Mouse (Mus musculus) midbrain, embryonic 12.5 days (tissue): ENCODE results near the gene Slit2. TPM values are rescaled to one million over a fixed set of nuclear protein-coding genes. Genes with fewer than 3 reads are reported as not detected.
A peak's percentile ranks its signal among the peaks of the same experiment; 100 is the strongest.

Experiments used
- ATAC-seq: fragments of 200-750 bp; cut with Nextera tagmentation; 2 replicates; pipeline ENCODE4 v1.8.0; 2017; ENCODE audit warnings: low read depth, moderate TSS enrichment, moderate library complexity; ENCODE audit not compliant: low FRiP score
- H3K27ac ChIP-seq: fragments of 300-500 bp; sonication (generic); replicated peaks from 2 replicates; pipeline ENCODE4 v1.5.1; 2016; ENCODE audit warnings: mild to moderate bottlenecking
- H3K27me3 ChIP-seq: fragments of 300-500 bp; sonication (generic); 2 replicates; pipeline ENCODE4 v1.6.1; 2016; ENCODE audit warnings: mild to moderate bottlenecking
- H3K36me3 ChIP-seq: fragments of 300-500 bp; sonication (generic); 2 replicates; pipeline ENCODE4 v1.6.1; 2016
- H3K4me1 ChIP-seq: fragments of 300-500 bp; sonication (generic); 2 replicates; pipeline ENCODE4 v1.6.1; 2016
- H3K4me2 ChIP-seq: fragments of 300-500 bp; sonication (generic); replicated peaks from 2 replicates; pipeline ENCODE4 v1.6.1; 2016; ENCODE audit warnings: mild to moderate bottlenecking, moderate library complexity
- H3K4me3 ChIP-seq: fragments of 300-500 bp; sonication (generic); 2 replicates; pipeline ENCODE4 v1.5.1; 2016; ENCODE audit warnings: mild to moderate bottlenecking
- H3K9ac ChIP-seq: fragments of 300-500 bp; sonication (generic); replicated peaks from 2 replicates; pipeline ENCODE4 v1.6.1; 2016; ENCODE audit warnings: mild to moderate bottlenecking, moderate library complexity
- H3K9me3 ChIP-seq: fragments of 300-500 bp; sonication (generic); 2 replicates; pipeline ENCODE4 v1.6.1; 2016; ENCODE audit warnings: mild to moderate bottlenecking
- WGBS: fragments of 180-500 bp; shearing (Covaris S2); methylation state at CpG from one replicate; pipeline ENCODE4 v1.1.7; 2016; 5-methylcytosine and 5-hydroxymethylcytosine counted together
- polyA plus RNA-seq: library from polyadenylated mRNA; unstranded; fragments of >200 nt; fragmentation: Nextera tagmentation; extraction: Ambion mirVana; gene quantifications from 2 replicates; pipeline ENCODE4 v1.2.1, GENCODE M21; 2016

The Slit2 gene
- 48.3 and 56.9 TPM in 2 replicates for polyA plus RNA-seq

DNA sequence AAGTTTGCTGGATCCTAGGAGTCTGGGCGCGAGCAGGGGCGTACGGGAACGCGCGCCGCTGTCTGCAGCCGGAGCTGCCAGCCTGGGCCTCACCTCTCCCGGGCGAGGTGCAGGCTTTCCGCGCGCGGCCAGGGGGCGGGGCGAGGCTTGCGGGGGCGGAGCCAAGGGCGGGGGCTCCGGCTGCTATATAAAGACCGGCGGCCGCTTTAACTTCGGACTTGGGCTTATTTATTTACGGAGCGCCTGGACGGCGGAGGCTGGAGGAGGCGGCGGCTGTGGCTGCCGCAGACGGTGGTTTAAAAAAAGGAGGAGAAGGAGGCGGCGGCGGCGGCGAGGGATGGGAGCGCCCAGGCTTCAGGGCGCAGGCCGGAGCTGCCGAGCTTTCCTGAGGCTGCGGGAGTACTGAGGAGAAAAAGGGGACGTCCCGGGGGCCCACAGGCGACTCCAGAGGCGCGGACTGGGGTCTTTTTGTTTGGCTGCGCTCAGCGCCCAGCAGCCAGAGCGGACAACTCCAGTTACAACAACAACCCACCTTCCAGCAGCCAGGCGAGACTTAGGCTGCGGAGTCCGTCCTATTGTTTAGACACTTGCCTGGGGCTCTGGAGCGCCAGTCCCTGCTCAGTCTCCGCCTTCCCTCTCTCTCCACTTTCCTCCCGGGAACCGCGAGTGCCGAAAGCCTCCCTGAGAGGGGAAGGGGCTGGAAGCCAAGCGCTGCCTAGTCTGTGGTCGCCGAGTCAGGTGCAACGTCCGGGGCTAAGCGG, at the start of gene Slit2:
Slit2 (plus strand) TSS at position 198 of the 761 bp plus-strand sequence.
- Histone ChIP-seq H3K4me3 (peak within 1 kb of the TSS; percentile 73), H3K27ac (peak within 1 kb of the TSS; percentile 86), H3K9me3 (no peaks in the 10 kb centered on the region), H3K36me3 (no peaks in the 10 kb centered on the region), H3K4me1 (peaks cover 35% of the 10 kb centered on the region), H3K27me3 (peaks cover 23% of the 10 kb centered on the region), H3K9ac (peak within 1 kb of the TSS; percentile 78), H3K4me2 (peak within 1 kb of the TSS; percentile 97)
- ATAC-seq = peak; percentile 86
- 1% methylated on average over 65 of the region's 66 CpGs for WGBS

DNA sequence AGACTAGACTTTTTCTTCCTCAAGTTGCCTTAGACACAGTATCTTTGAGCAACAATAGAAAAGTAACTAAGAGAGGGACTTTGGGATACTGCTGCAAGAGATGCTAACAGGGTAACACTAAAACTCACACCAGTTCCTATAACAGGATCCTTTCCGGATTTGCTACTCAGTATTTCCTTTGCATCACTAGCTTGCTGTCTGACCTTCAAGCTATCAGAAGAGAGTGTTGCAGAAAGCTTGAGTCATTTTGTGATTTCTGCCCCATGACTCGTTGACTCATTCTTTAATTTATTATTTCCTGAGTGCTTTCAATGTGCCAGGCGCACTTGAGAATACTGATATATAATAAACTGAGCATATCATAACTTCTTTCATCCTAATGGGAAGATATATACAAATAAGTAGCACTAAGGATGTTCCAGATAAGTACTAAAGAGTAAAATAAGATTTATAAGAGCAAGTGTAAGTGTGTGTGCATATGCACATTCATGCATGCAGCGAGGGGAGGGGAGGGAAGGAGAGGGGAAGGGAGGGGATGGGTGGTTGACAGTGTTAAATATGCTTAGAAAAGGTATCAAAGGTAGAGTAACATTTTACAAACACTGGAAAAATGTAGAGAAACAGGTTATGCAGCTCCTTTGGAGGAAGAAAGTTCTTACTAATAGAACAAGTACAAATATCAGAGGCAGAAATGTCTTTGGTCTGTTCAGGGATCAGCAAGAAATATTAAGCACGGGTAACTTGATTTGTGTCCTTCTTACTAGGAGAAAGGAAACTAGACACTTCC, 44.2 kb upstream of the Slit2 start:
- no peak for ATAC-seq
- Histone ChIP-seq H3K27ac (no peak overlapping the region), H3K4me1 (no peaks in the 10 kb centered on the region), H3K36me3 (no peaks in the 10 kb centered on the region), H3K9me3 (no peaks in the 10 kb centered on the region), H3K9ac (no peak overlapping the region), H3K4me3 (no peak overlapping the region), H3K4me2 (no peak overlapping the region), H3K27me3 (no peaks in the 10 kb centered on the region)
- WGBS = 82% methylated on average over 5 of the region's 5 CpGs

DNA sequence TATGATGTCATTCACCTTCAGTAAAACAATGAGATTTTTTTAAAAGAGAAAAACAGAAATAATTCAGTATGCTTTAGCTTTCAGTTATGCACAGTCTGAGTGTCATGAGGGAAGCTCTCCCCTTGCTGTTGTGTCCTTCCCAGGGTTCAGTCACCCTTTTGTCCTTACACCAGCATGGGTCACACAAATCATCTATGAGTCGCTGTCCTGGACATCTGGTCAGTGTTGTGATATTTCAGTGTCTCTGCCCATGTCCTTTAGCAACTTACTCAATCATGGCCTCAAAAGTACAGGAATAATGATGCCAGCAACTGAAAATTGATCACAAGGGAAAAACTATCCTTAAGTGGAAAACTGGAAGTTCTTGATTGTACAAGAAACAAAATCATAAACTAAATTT, 26.5 kb upstream of the Slit2 start:
- Histone ChIP-seq H3K4me1 (no peaks in the 10 kb centered on the region), H3K27ac (no peak overlapping the region), H3K9me3 (no peaks in the 10 kb centered on the region), H3K4me3 (no peak overlapping the region), H3K27me3 (no peaks in the 10 kb centered on the region), H3K9ac (no peak overlapping the region), H3K36me3 (no peaks in the 10 kb centered on the region), H3K4me2 (no peak overlapping the region)
- 87% methylated on average over 1 of the region's 1 CpGs for WGBS
- no peak for ATAC-seq

DNA sequence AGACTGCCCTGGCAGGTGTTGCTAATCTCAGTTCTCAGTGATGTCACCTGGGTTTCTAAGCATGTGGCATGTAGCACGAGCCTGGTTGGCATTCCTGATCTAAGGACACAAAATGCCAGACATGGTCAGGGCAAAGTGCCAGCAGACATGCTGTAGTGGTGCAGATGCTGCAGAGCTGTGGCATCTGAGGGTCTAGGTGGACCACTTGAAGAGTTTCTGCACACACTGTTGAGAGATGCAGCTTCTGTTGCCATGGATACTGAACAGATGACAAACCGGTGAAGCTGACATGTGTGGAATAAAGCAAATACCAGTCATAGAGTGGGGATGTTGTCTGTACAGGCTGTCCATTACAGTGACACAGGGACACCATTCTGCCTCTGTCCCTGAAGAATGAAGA, 7.1 kb upstream of the Slit2 start:
- no peak overlapping the region for H3K4me3 ChIP-seq
- no peak overlapping the region for H3K27ac ChIP-seq
- no peaks in the 10 kb centered on the region for H3K4me1 ChIP-seq
- no peak; the same call in 1 of the 2 replicates for ATAC-seq
- H3K9ac ChIP-seq = no peak overlapping the region
- H3K36me3 ChIP-seq = no peaks in the 10 kb centered on the region
- 0 out of 2 replicates have a peak, but pooled peaks cover 6% of the 10 kb centered on the region for H3K9me3 ChIP-seq
- no peak overlapping the region for H3K4me2 ChIP-seq
- WGBS = 60% methylated on average over 2 of the region's 2 CpGs
- no peaks in the 10 kb centered on the region for H3K27me3 ChIP-seq

DNA sequence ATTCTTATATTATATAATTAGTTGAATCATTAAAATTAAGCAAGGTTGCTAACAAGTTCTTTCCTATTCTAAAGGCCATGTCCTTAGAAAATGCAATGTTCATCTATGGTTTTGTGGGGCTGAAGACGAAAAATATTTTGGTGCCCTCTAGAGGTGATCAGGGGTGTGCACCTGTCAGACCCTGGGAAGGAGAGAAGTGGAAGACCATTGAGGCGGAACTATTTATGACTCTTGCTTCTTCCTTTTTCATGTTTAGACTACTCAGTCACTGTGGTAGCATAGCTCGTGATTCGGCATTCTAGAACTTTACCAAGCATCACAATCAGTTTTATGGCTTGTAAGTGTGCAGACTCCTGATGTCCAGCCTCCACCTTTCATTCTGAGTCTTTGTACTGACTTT, 3.6 kb upstream of the Slit2 start:
- Histone ChIP-seq H3K4me1 (peaks cover 10% of the 10 kb centered on the region), H3K9ac (no peak overlapping the region), H3K27ac (no peak overlapping the region), H3K9me3 (no peaks in the 10 kb centered on the region), H3K27me3 (peaks cover 6% of the 10 kb centered on the region), H3K36me3 (no peaks in the 10 kb centered on the region), H3K4me2 (no peak overlapping the region), H3K4me3 (no peak overlapping the region)
- ATAC-seq = no peak
- WGBS = 38% methylated on average over 4 of the region's 4 CpGs

DNA sequence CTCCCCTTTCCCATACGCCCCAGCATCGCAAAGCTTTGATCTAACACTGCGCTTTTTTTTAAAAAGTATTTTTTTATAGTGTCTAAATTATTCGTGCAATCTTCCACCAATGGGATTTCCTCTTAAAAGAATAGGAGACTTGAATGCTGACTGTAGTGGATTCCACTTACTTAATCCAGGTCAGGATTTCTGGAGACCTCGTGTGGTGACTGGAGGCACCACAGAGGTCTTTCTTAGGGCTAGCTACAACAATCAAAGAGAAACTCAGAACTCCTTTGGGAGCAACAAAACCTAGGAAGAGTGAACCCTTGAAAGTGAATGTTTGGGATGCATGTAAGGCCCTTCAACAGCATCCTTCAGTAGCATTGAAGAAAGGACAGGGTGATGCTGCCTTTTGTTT, 2.5 kb upstream of the Slit2 start:
- Histone ChIP-seq H3K9me3 (no peaks in the 10 kb centered on the region), H3K27me3 (peaks cover 17% of the 10 kb centered on the region), H3K27ac (no peak overlapping the region), H3K4me1 (peaks cover 21% of the 10 kb centered on the region), H3K9ac (no peak overlapping the region), H3K4me3 (no peak overlapping the region), H3K4me2 (no peak overlapping the region), H3K36me3 (no peaks in the 10 kb centered on the region)
- ATAC-seq = no peak
- WGBS = 24% methylated on average over 5 of the region's 5 CpGs

DNA sequence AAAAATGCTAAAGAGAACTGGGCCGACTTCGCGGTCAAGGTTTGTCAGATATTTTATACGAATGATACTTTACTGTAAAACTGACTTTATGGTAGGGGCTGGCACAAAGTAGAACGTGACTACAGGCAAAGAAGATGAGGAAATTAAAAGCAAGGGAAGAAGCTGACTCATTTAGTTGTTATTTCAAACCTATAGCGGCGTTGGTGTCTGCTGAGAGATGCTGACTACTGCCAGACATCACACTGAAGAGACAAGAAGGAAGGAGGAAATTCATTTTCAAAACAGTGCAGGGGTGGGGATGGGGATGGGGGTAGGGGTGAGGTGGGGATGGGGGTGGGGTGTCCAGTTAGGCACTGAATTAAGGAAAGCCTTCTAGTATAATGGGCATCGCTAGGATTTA, 987 bp upstream of the Slit2 start:
- H3K36me3 ChIP-seq = no peaks in the 10 kb centered on the region
- H3K27me3 ChIP-seq = peaks cover 23% of the 10 kb centered on the region
- ATAC-seq = no peak
- no peak overlapping the region for H3K27ac ChIP-seq
- peaks cover 33% of the 10 kb centered on the region for H3K4me1 ChIP-seq
- H3K9me3 ChIP-seq = no peaks in the 10 kb centered on the region
- H3K4me3 ChIP-seq = peak overlapping the region; percentile 73; the same call in 1 of the 2 replicates
- WGBS = 57% methylated on average over 8 of the region's 8 CpGs
- H3K4me2 ChIP-seq = peak overlapping the region; percentile 97
- H3K9ac ChIP-seq = no peak overlapping the region; the same call in 1 of the 2 replicates

DNA sequence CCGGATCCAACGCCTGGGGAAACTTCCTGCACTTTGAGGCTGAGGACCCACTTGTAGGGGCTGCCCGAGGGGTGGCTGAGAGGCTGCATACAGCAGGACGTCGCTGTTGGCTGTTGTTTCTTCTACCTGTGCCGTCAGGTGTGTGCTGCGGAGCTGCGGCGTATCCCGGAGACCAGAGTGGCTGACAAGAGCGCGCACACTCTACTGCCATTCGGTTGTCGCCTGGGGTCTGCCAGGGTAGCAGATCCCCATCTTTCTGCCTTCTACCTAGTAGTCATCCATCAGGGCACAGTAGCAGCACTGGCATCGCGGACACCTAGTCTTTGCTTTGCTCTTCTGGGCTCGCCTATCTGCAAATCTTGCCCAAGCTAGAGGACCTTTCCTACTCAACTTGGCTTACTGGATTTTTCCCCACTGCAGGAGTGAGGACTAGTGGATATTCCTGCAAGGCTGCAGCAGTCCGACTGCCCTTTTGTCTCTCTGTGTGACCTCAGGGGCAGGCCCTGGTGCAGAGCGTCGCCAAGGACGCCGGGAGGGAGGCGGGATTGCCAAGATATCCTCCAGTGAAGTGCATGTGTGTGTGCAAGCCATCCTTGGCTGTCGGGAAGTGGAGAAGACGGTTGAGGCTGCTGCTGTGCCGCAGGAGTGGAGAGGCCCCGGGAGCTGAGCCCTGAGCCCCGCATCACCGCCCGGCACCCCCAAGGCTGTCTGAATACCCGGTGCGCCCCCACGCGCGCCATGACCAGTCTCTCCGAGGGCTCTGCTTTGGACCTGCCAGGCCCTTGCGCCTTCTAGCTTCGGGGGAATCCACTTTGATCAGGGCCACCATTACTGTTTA, 1.0 kb downstream of the Slit2 start:
- Histone ChIP-seq H3K4me2 (peak overlapping the region; percentile 97), H3K9me3 (no peaks in the 10 kb centered on the region), H3K27me3 (peaks cover 28% of the 10 kb centered on the region), H3K9ac (peak overlapping the region; percentile 78), H3K36me3 (no peaks in the 10 kb centered on the region), H3K27ac (peak overlapping the region; percentile 86), H3K4me1 (peaks cover 40% of the 10 kb centered on the region), H3K4me3 (peak overlapping the region; percentile 73)
- 1% methylated on average over 38 of the region's 38 CpGs for WGBS
- ATAC-seq = peak; percentile 2

DNA sequence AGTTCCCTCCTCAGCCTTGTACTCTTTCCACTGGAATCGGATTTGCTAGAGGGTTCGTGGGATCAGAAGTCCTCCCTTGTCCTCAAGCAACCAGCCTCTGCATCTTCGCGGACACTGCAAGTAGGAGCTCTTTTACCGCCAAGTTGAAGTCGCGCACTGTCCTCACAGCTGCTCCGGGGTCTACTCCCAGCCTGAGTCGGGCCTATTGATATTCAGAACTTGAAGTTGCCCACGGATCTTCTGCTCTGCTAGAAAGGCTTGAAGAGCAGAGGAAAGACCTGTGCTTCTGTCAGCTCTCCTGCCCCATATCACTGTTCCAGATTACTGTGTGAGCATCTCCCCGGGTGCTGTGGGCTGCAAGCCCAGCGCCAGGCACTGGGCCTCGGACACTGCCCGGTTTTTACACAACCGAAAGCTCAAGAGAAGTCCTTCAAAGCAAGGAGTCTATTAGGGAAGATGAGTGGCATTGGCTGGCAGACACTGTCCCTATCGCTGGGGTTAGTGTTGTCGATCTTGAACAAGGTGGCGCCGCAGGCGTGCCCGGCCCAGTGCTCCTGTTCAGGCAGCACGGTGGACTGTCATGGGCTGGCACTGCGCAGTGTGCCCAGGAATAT, 1.8 kb downstream of the Slit2 start:
- under 1% methylated on average over 23 of the region's 23 CpGs for WGBS
- peaks cover 43% of the 10 kb centered on the region for H3K4me1 ChIP-seq
- peak overlapping the region; percentile 97 for H3K4me2 ChIP-seq
- H3K9ac ChIP-seq = peak overlapping the region; percentile 78
- peak; percentile 12; the same call in 1 of the 2 replicates for ATAC-seq
- H3K36me3 ChIP-seq = no peaks in the 10 kb centered on the region
- no peaks in the 10 kb centered on the region for H3K9me3 ChIP-seq
- 0 out of 2 replicates have a peak overlapping the region, but pooled peaks have one; percentile 17 for H3K27ac ChIP-seq
- H3K27me3 ChIP-seq = peaks cover 29% of the 10 kb centered on the region
- H3K4me3 ChIP-seq = peak overlapping the region; percentile 73

DNA sequence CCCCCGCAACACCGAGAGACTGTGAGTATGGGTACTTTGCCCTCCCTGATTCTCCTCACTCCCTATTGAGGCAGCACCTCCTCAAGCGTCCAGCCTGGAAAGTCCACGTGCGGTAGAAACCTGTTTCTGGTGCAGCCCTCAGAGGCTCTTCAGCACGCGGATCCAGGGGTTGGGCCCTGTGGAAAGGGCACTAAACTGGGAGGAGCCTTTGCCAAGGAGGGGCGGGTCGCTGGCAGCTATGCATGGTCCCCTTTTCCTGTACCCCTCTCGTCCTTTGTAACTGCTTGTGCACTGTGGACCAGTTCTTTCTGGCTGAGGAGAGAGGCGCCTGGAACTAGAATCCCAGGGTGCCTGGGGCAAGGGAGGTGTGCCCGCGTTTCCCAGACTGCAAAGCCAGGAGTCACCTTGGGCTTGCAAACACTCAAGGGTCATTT, 2.3 kb downstream of the Slit2 start:
- Histone ChIP-seq H3K27ac (no peak overlapping the region), H3K4me2 (peak overlapping the region; percentile 97), H3K9me3 (no peaks in the 10 kb centered on the region), H3K36me3 (no peaks in the 10 kb centered on the region), H3K4me3 (peak overlapping the region; percentile 73), H3K4me1 (peaks cover 43% of the 10 kb centered on the region), H3K27me3 (peaks cover 29% of the 10 kb centered on the region), H3K9ac (peak overlapping the region; percentile 78)
- WGBS = 0% methylated on average over 13 of the region's 13 CpGs
- ATAC-seq = peak; percentile 29
